Mouse (Mus musculus) CH12.LX (cell line): ENCODE results near the gene Ybx3. TPM values are rescaled to one million over a fixed set of nuclear protein-coding genes. Genes with fewer than 3 reads are reported as not detected.

Source experiments
- DNase-seq: peaks from one replicate; pipeline ENCODE4 v3.0.0-alpha.2; 2013; ENCODE audit errors: extremely low read depth
- H3K27ac ChIP-seq: 2 replicates; pipeline ENCODE4 v1.5.1; 2012; ENCODE audit warnings: low read depth, mild to moderate bottlenecking, control low read depth, moderate library complexity; ENCODE audit not compliant: insufficient read depth
- H3K27me3 ChIP-seq: replicated peaks from 2 replicates; pipeline ENCODE3; 2012; ENCODE audit warnings: inconsistent platforms
- H3K36me3 ChIP-seq, 2 experiments: replicated peaks in 1 of 2; 2 replicates each; pipeline versions ENCODE3 to v1.6.1; 2012; ENCODE audit warnings: inconsistent platforms in 1 of 2, low read length in 1 of 2, mild to moderate bottlenecking in 1 of 2, mixed read lengths in 1 of 2, moderate library complexity in 1 of 2; ENCODE audit not compliant: control insufficient read depth in 1 of 2, insufficient read depth in 1 of 2
- H3K4me1 ChIP-seq, 2 experiments: 2 replicates each; pipeline ENCODE4 v1.6.1; 2012; ENCODE audit warnings: inconsistent platforms in 1 of 2, moderate library complexity in 1 of 2; ENCODE audit not compliant: insufficient read depth in 2 of 2, control insufficient read depth in 1 of 2
- H3K4me2 ChIP-seq: 2 replicates; pipeline ENCODE4 v1.6.1; 2012; ENCODE audit warnings: low read depth, mild to moderate bottlenecking, control low read depth; ENCODE audit not compliant: poor library complexity, insufficient read depth, severe bottlenecking
- H3K4me3 ChIP-seq, 3 experiments: fragments of 150-350 bp in 1 of 3; sonication (generic) in 1 of 3; replicated peaks in 1 of 3; 2 replicates each; pipeline versions ENCODE3 to v1.5.1; 2011 to 2012; ENCODE audit warnings: low read depth in 2 of 3, low read length in 2 of 3, mild to moderate bottlenecking in 2 of 3, moderate library complexity in 2 of 3, control low read depth in 1 of 3, improper control_type of control experiment in 1 of 3, inconsistent platforms in 1 of 3, mixed read lengths in 1 of 3; ENCODE audit not compliant: poor library complexity in 1 of 3
- H3K79me2 ChIP-seq: replicated peaks from 2 replicates; pipeline ENCODE4 v1.6.1; 2012; ENCODE audit warnings: mild to moderate bottlenecking, moderate library complexity; ENCODE audit not compliant: control insufficient read depth, poor library complexity, insufficient read depth, severe bottlenecking; ENCODE audit errors: extremely low read depth
- H3K9ac ChIP-seq: 2 replicates; pipeline ENCODE4 v1.6.1; 2012; ENCODE audit warnings: low read depth, mild to moderate bottlenecking, control low read depth, moderate library complexity; ENCODE audit not compliant: insufficient read depth
- H3K9me3 ChIP-seq: replicated peaks from 2 replicates; pipeline ENCODE3; 2012; ENCODE audit warnings: low read length, inconsistent platforms, mixed read lengths
- BHLHE40 ChIP-seq: IDR thresholded peaks from 2 replicates; pipeline ENCODE4 v1.6.1; 2011; ENCODE audit warnings: mild to moderate bottlenecking, low read depth, low read length, improper control_type of control experiment
- CHD2 ChIP-seq: IDR thresholded peaks from 2 replicates; pipeline ENCODE4 v1.6.1; 2011; ENCODE audit warnings: low read length, improper control_type of control experiment
- CTCF ChIP-seq, 2 experiments: IDR thresholded peaks in 1 of 2; conservative IDR thresholded peaks in 1 of 2; 2 replicates each; pipeline ENCODE4 v1.5.1; 2011 to 2012; ENCODE audit warnings: low read depth in 2 of 2, low read length in 2 of 2, improper control_type of control experiment in 1 of 2, inconsistent platforms in 1 of 2, mild to moderate bottlenecking in 1 of 2, moderate library complexity in 1 of 2
- EP300 ChIP-seq: IDR thresholded peaks from 2 replicates; pipeline ENCODE4 v1.6.1; 2011; ENCODE audit warnings: low read length, improper control_type of control experiment
- HCFC1 ChIP-seq: IDR thresholded peaks from 2 replicates; pipeline ENCODE4 v1.6.1; 2012; ENCODE audit warnings: low read depth, mild to moderate bottlenecking, inconsistent platforms, low read length, improper control_type of control experiment
- MAFK ChIP-seq: IDR thresholded peaks from 2 replicates; pipeline ENCODE4 v1.6.1; 2011; ENCODE audit warnings: low read length, improper control_type of control experiment; ENCODE audit not compliant: insufficient replicate concordance
- MAZ ChIP-seq: IDR thresholded peaks from 2 replicates; pipeline ENCODE4 v1.6.1; 2012; ENCODE audit warnings: low read depth, mild to moderate bottlenecking, inconsistent platforms, low read length, improper control_type of control experiment, moderate library complexity
- MEF2A ChIP-seq: IDR thresholded peaks from 2 replicates; pipeline ENCODE4 v1.6.1; 2014; ENCODE audit warnings: low read depth, mild to moderate bottlenecking, inconsistent platforms, low read length, improper control_type of control experiment, borderline replicate concordance
- MYC ChIP-seq: IDR thresholded peaks from 2 replicates; pipeline ENCODE4 v1.6.1; 2011; ENCODE audit warnings: low read depth, mild to moderate bottlenecking, improper control_type of control experiment, low read length
- PAX5 ChIP-seq: IDR thresholded peaks from 2 replicates; pipeline ENCODE4 v1.6.1; 2012; ENCODE audit warnings: low read length, inconsistent platforms, mixed read lengths
- POLR2AphosphoS2 ChIP-seq: IDR thresholded peaks from 2 replicates; pipeline ENCODE4 v1.6.1; 2011; ENCODE audit warnings: low read depth, low read length, improper control_type of control experiment
- RAD21 ChIP-seq: IDR thresholded peaks from 2 replicates; pipeline ENCODE4 v1.6.1; 2011; ENCODE audit warnings: low read depth, mild to moderate bottlenecking, low read length, improper control_type of control experiment, moderate library complexity
- SMC3 ChIP-seq: IDR thresholded peaks from 2 replicates; pipeline ENCODE4 v1.6.1; 2011; ENCODE audit warnings: low read depth, low read length, improper control_type of control experiment
- TBP ChIP-seq: conservative IDR thresholded peaks from 2 replicates; pipeline ENCODE4 v1.6.1; 2011; ENCODE audit warnings: low read depth, low read length, improper control_type of control experiment
- ZC3H11A ChIP-seq: IDR thresholded peaks from 2 replicates; pipeline ENCODE4 v1.6.1; 2012; ENCODE audit warnings: low read depth, mild to moderate bottlenecking, inconsistent platforms, low read length, improper control_type of control experiment
- ZKSCAN1 ChIP-seq: IDR thresholded peaks from 2 replicates; pipeline ENCODE4 v1.6.1; 2012; ENCODE audit warnings: low read depth, inconsistent platforms, low read length, improper control_type of control experiment, borderline replicate concordance
- ZNF384 ChIP-seq: IDR thresholded peaks from 2 replicates; pipeline ENCODE4 v1.6.1; 2012; ENCODE audit warnings: low read depth, low read length, improper control_type of control experiment, inconsistent platforms
- dilution Hi-C: fragments of 300-500 bp; cut with MboI; formaldehyde crosslinking; loops from 2 replicates; pipeline ENCODE4 v1.14.3; 2020; ENCODE audit warnings: low sequenced_read_pairs; ENCODE audit not compliant: extremely low pct_unique_long_range_greater_than_20kb, extremely low pct_ligation_motif_present
- in situ Hi-C: fragments of 300-500 bp; cut with MboI; formaldehyde crosslinking; loops from 3 replicates; pipeline ENCODE4 v1.14.3; 2019; ENCODE audit warnings: low sequenced_read_pairs, low pct_ligation_motif_present, low pct_unique_long_range_greater_than_20kb, mixed read lengths
- polyA plus RNA-seq: library from polyadenylated mRNA; unstranded; fragments of >175 nt; gene quantifications from 2 replicates; pipeline ENCODE4 v1.2.1, GENCODE M21; 2012; ENCODE audit warnings: low read depth; ENCODE audit not compliant: insufficient read length
- total RNA-seq, 2 experiments: library from RNA; depleted of rRNA; stranded (reverse); fragments of 300-350 nt in 1 of 2; fragments of >200 nt in 1 of 2; gene quantifications; 2 replicates each; pipeline ENCODE4 v1.2.3; 2012 to 2014

Ybx3 gene
- total and polyA plus RNA-seq, 3 experiments: 391 to 620 (median 410) TPM

GRCm38 (mm10) chr6:131419614-131420013, 31.3 kb upstream of the Ybx3 start:
- no peaks in the 10 kb centered on the region for H3K9me3 ChIP-seq
- H3K27ac ChIP-seq: no peak overlapping the region
- TF ChIP-seq SMC3: no peak
- H3K4me1 ChIP-seq: no peaks in the 10 kb centered on the region; a peak in 1 of 4 replicates
- no peaks in the 10 kb centered on the region for H3K79me2 ChIP-seq
- peaks cover 5% of the 10 kb centered on the region for H3K27me3 ChIP-seq
- in situ Hi-C loops: no loop called here
- dilution Hi-C loops: no loop called here
- DNase-seq: peak; percentile 22
- no peaks in the 10 kb centered on the region for H3K36me3 ChIP-seq
- no peak overlapping the region for H3K4me2 ChIP-seq
- H3K9ac ChIP-seq: no peak overlapping the region
- H3K4me3 ChIP-seq: no peak overlapping the region

- no peak overlapping the region for H3K9ac ChIP-seq
- peaks cover 5% of the 10 kb centered on the region for H3K27me3 ChIP-seq
- TF ChIP-seq RAD21 (peak; percentile 70), MEF2A (no peak), SMC3 (peak; percentile 60), CTCF (conservative IDR thresholded peaks at IDR 0.05 in 1 of 2, IDR thresholded peaks at IDR 0.05 in 1 of 2; ENCODE audit: low read depth in 2 of 2, low read length in 2 of 2) (peak; percentile 19 to 67; a peak in 2 of 4 replicates)
- dilution Hi-C loops: no loop called here
- H3K4me3 ChIP-seq: no peak overlapping the region
- no peaks in the 10 kb centered on the region for H3K36me3 ChIP-seq
- no peaks in the 10 kb centered on the region for H3K79me2 ChIP-seq
- in situ Hi-C loops: no loop called here
- H3K9me3 ChIP-seq: no peaks in the 10 kb centered on the region
- H3K4me1 ChIP-seq: no peaks in the 10 kb centered on the region; a peak in 1 of 4 replicates
- peak; percentile 28 for DNase-seq
- no peak overlapping the region for H3K27ac ChIP-seq
- peak overlapping the region; percentile 67; the same call in 1 of the 2 replicates for H3K4me2 ChIP-seq
Measured at GRCm38 (mm10) chr6:131418770-131419169, 30.5 kb upstream of the Ybx3 start.

- TF ChIP-seq EP300 (no peak), MYC (no peak), MAFK (no peak), TBP (no peak), CHD2 (no peak), HCFC1 (no peak), BHLHE40 (no peak), POLR2AphosphoS2 (no peak), MAZ (no peak), ZKSCAN1 (no peak), ZC3H11A (no peak), ZNF384 (no peak), PAX5 (no peak), SMC3 (no peak)
- H3K4me2 ChIP-seq: no peak overlapping the region
- H3K9ac ChIP-seq: no peak overlapping the region
- H3K27ac ChIP-seq: no peak overlapping the region
- dilution Hi-C loops: no loop called here
- no peaks in the 10 kb centered on the region for H3K79me2 ChIP-seq
- no peak for DNase-seq
- H3K4me1 ChIP-seq: no peaks in the 10 kb centered on the region; a peak in 1 of 4 replicates
- H3K4me3 ChIP-seq: no peak overlapping the region
- H3K36me3 ChIP-seq: no peaks in the 10 kb centered on the region
- in situ Hi-C loops: no loop called here
- peaks cover 2% of the 10 kb centered on the region for H3K27me3 ChIP-seq
- H3K9me3 ChIP-seq: no peaks in the 10 kb centered on the region
Measured at GRCm38 (mm10) chr6:131411116-131411843, 23.0 kb upstream of the Ybx3 start.
